Mouse (Mus musculus): ENCODE results near the gene Inka2. TPM values are rescaled to one million over a fixed set of nuclear protein-coding genes. Genes with fewer than 3 reads are reported as not detected.

The Inka2 gene
- 3.4 and 3.6 TPM in 2 replicates for polyA plus RNA-seq (2016; fragmentation: Nextera tagmentation; extraction: Ambion mirVana)

- peak; percentile 89 for DNase-seq (ENCODE audit: low spot score)
- H3K4me3 ChIP-seq = peak within 1 kb of the TSS; percentile 78
- H3K27me3 ChIP-seq (replicated peaks; ENCODE audit: low read depth, poor library complexity, severe bottlenecking) = peaks cover 57% of the 10 kb centered on the region
- no peaks in the 10 kb centered on the region for H3K9me3 ChIP-seq
- peaks cover 70% of the 10 kb centered on the region for H3K4me1 ChIP-seq
- no peaks in the 10 kb centered on the region for H3K36me3 ChIP-seq (replicated peaks)
- WGBS = 2% methylated on average over 42 of the region's 43 CpGs
- H3K27ac ChIP-seq (replicated peaks) = peak within 1 kb of the TSS; percentile 78
These were observed at the start of gene Inka2 for GRCm38 (mm10) chr3:105704031-105705008. Gene Inka2, plus strand, starts transcription at chr3:105704599.

GRCm38 (mm10) chr3:105655031-105655585 lies 49.3 kb upstream of the Inka2 start:
- no peak for DNase-seq (ENCODE audit: low spot score)
- Histone ChIP-seq H3K4me3 (no peak overlapping the region), H3K27me3 (replicated peaks; ENCODE audit: low read depth, poor library complexity, severe bottlenecking) (no peaks in the 10 kb centered on the region), H3K36me3 (replicated peaks) (no peaks in the 10 kb centered on the region), H3K27ac (replicated peaks) (no peak overlapping the region), H3K9me3 (no peaks in the 10 kb centered on the region), H3K4me1 (no peaks in the 10 kb centered on the region)
- 90% methylated on average over 11 of the region's 11 CpGs for WGBS

- H3K27me3 ChIP-seq (replicated peaks; ENCODE audit: low read depth, poor library complexity, severe bottlenecking) = no peaks in the 10 kb centered on the region
- 65% methylated on average over 2 of the region's 2 CpGs for WGBS
- no peaks in the 10 kb centered on the region for H3K9me3 ChIP-seq
- H3K36me3 ChIP-seq (replicated peaks) = no peaks in the 10 kb centered on the region
- no peak overlapping the region for H3K27ac ChIP-seq (replicated peaks)
- H3K4me1 ChIP-seq = no peaks in the 10 kb centered on the region
- DNase-seq (ENCODE audit: low spot score) = no peak
- no peak overlapping the region for H3K4me3 ChIP-seq
These were observed 43.9 kb upstream of the Inka2 start for GRCm38 (mm10) chr3:105660530-105660929.

- no peak overlapping the region for H3K27ac ChIP-seq (replicated peaks)
- H3K27me3 ChIP-seq (replicated peaks; ENCODE audit: low read depth, poor library complexity, severe bottlenecking) = no peaks in the 10 kb centered on the region
- no peaks in the 10 kb centered on the region for H3K36me3 ChIP-seq (replicated peaks)
- no peaks in the 10 kb centered on the region for H3K9me3 ChIP-seq
- WGBS = 75% methylated on average over 8 of the region's 8 CpGs
- no peaks in the 10 kb centered on the region for H3K4me1 ChIP-seq
- no peak overlapping the region for H3K4me3 ChIP-seq
- DNase-seq (ENCODE audit: low spot score) = no peak
These were observed 41.4 kb upstream of the Inka2 start for GRCm38 (mm10) chr3:105663043-105663442.

- no peak overlapping the region for H3K4me3 ChIP-seq
- H3K36me3 ChIP-seq (replicated peaks) = no peaks in the 10 kb centered on the region
- DNase-seq (ENCODE audit: low spot score) = no peak
- no peak overlapping the region for H3K27ac ChIP-seq (replicated peaks)
- WGBS = 85% methylated on average over 9 of the region's 9 CpGs
- H3K9me3 ChIP-seq = no peaks in the 10 kb centered on the region
- H3K4me1 ChIP-seq = no peaks in the 10 kb centered on the region
- H3K27me3 ChIP-seq (replicated peaks; ENCODE audit: low read depth, poor library complexity, severe bottlenecking) = no peaks in the 10 kb centered on the region
These were observed 39.2 kb upstream of the Inka2 start for GRCm38 (mm10) chr3:105665105-105665765.

GRCm38 (mm10) chr3:105666996-105667523 lies 37.3 kb upstream of the Inka2 start:
- no peaks in the 10 kb centered on the region for H3K4me1 ChIP-seq
- no peaks in the 10 kb centered on the region for H3K36me3 ChIP-seq (replicated peaks)
- 67% methylated on average over 4 of the region's 4 CpGs for WGBS
- no peak overlapping the region for H3K27ac ChIP-seq (replicated peaks)
- DNase-seq (ENCODE audit: low spot score) = no peak
- H3K4me3 ChIP-seq = no peak overlapping the region
- no peaks in the 10 kb centered on the region for H3K27me3 ChIP-seq (replicated peaks; ENCODE audit: low read depth, poor library complexity, severe bottlenecking)
- no peaks in the 10 kb centered on the region for H3K9me3 ChIP-seq

GRCm38 (mm10) chr3:105668161-105668560 lies 36.2 kb upstream of the Inka2 start:
- no peak overlapping the region for H3K27ac ChIP-seq (replicated peaks)
- no peaks in the 10 kb centered on the region for H3K9me3 ChIP-seq
- 39% methylated on average over 9 of the region's 9 CpGs for WGBS
- no peak for DNase-seq (ENCODE audit: low spot score)
- no peaks in the 10 kb centered on the region for H3K36me3 ChIP-seq (replicated peaks)
- no peaks in the 10 kb centered on the region for H3K27me3 ChIP-seq (replicated peaks; ENCODE audit: low read depth, poor library complexity, severe bottlenecking)
- H3K4me3 ChIP-seq = no peak overlapping the region
- no peaks in the 10 kb centered on the region for H3K4me1 ChIP-seq

- Histone ChIP-seq H3K36me3 (replicated peaks) (no peaks in the 10 kb centered on the region), H3K4me1 (no peaks in the 10 kb centered on the region), H3K9me3 (no peaks in the 10 kb centered on the region), H3K4me3 (no peak overlapping the region), H3K27ac (replicated peaks) (no peak overlapping the region), H3K27me3 (replicated peaks; ENCODE audit: low read depth, poor library complexity, severe bottlenecking) (no peaks in the 10 kb centered on the region)
- 88% methylated on average over 3 of the region's 3 CpGs for WGBS
- DNase-seq (ENCODE audit: low spot score) = no peak
These were observed 34.6 kb upstream of the Inka2 start for GRCm38 (mm10) chr3:105669776-105670175.

GRCm38 (mm10) chr3:105670801-105671200 lies 33.6 kb upstream of the Inka2 start:
- no peak for DNase-seq (ENCODE audit: low spot score)

GRCm38 (mm10) chr3:105674595-105675218 lies 29.7 kb upstream of the Inka2 start:
- H3K4me3 ChIP-seq = no peak overlapping the region
- H3K36me3 ChIP-seq (replicated peaks) = peaks cover 31% of the 10 kb centered on the region
- H3K9me3 ChIP-seq = no peaks in the 10 kb centered on the region
- 21% methylated on average over 7 of the region's 7 CpGs for WGBS
- H3K27ac ChIP-seq (replicated peaks) = no peak overlapping the region
- no peaks in the 10 kb centered on the region for H3K4me1 ChIP-seq
- no peaks in the 10 kb centered on the region for H3K27me3 ChIP-seq (replicated peaks; ENCODE audit: low read depth, poor library complexity, severe bottlenecking)
- peak; percentile 65 for DNase-seq (ENCODE audit: low spot score)

More at GRCm38 (mm10) chr3:105670801-105671200, 33.6 kb upstream of the Inka2 start:
- Histone ChIP-seq H3K9me3 (no peaks in the 10 kb centered on the region), H3K4me3 (no peak overlapping the region), H3K36me3 (replicated peaks) (no peaks in the 10 kb centered on the region; the same call in 1 of the 2 replicates), H3K27ac (replicated peaks) (no peak overlapping the region), H3K4me1 (no peaks in the 10 kb centered on the region), H3K27me3 (replicated peaks; ENCODE audit: low read depth, poor library complexity, severe bottlenecking) (no peaks in the 10 kb centered on the region)
- 88% methylated on average over 1 of the region's 1 CpGs for WGBS

- H3K4me1 ChIP-seq = no peaks in the 10 kb centered on the region
- DNase-seq (ENCODE audit: low spot score) = no peak
- WGBS = 60% methylated on average over 2 of the region's 2 CpGs
These were observed 28.5 kb upstream of the Inka2 start for GRCm38 (mm10) chr3:105675932-105676331.

GRCm38 (mm10) chr3:105680346-105680745 lies 24.1 kb upstream of the Inka2 start:
- DNase-seq (ENCODE audit: low spot score) = no peak
- 92% methylated on average over 7 of the region's 7 CpGs for WGBS
- H3K27ac ChIP-seq (replicated peaks) = no peak overlapping the region
- no peaks in the 10 kb centered on the region for H3K27me3 ChIP-seq (replicated peaks; ENCODE audit: low read depth, poor library complexity, severe bottlenecking)
- H3K4me3 ChIP-seq = no peak overlapping the region
- H3K4me1 ChIP-seq = no peaks in the 10 kb centered on the region
- H3K9me3 ChIP-seq = no peaks in the 10 kb centered on the region
- H3K36me3 ChIP-seq (replicated peaks) = peaks cover 83% of the 10 kb centered on the region

More at GRCm38 (mm10) chr3:105675932-105676331, 28.5 kb upstream of the Inka2 start:
- H3K27ac ChIP-seq (replicated peaks) = no peak overlapping the region
- H3K27me3 ChIP-seq (replicated peaks; ENCODE audit: low read depth, poor library complexity, severe bottlenecking) = no peaks in the 10 kb centered on the region
- peaks cover 43% of the 10 kb centered on the region for H3K36me3 ChIP-seq (replicated peaks)
- no peak overlapping the region for H3K4me3 ChIP-seq
- H3K9me3 ChIP-seq = no peaks in the 10 kb centered on the region
